Mouse (Mus musculus) WW6 (cell line): ENCODE measurements around the gene Gatb.

Source experiments
- DNase-seq: peaks from one replicate; pipeline ENCODE4 v3.0.0-alpha.2; 2013; ENCODE audit warnings: low read depth, low spot score

Gene Gatb

GRCm38 (mm10) chr3:85652727-85653665, 79.1 kb downstream of the Gatb start:
- DNase-seq = no peak

GRCm38 (mm10) chr3:85655538-85655937, 81.6 kb downstream of the Gatb start:
- no peak for DNase-seq

- DNase-seq = no peak
These were observed 85.8 kb downstream of the Gatb start for GRCm38 (mm10) chr3:85659681-85660080.

- DNase-seq = no peak
These were observed 88.3 kb downstream of the Gatb start for GRCm38 (mm10) chr3:85661926-85662813.

- no peak for DNase-seq
These were observed 89.9 kb downstream of the Gatb start for GRCm38 (mm10) chr3:85663826-85664225.

- DNase-seq = no peak
These were observed 90.8 kb downstream of the Gatb start for GRCm38 (mm10) chr3:85664591-85665171.

- DNase-seq = no peak
These were observed 92.2 kb downstream of the Gatb start for GRCm38 (mm10) chr3:85666166-85666565.

GRCm38 (mm10) chr3:85666736-85667135, 92.8 kb downstream of the Gatb start:
- no peak for DNase-seq

GRCm38 (mm10) chr3:85667683-85668082, 93.8 kb downstream of the Gatb start:
- no peak for DNase-seq

- no peak for DNase-seq
These were observed 95.9 kb downstream of the Gatb start for GRCm38 (mm10) chr3:85669844-85670243.

GRCm38 (mm10) chr3:85677133-85677532, 103.2 kb downstream of the Gatb start:
- no peak for DNase-seq

GRCm38 (mm10) chr3:85677952-85678351, 104.0 kb downstream of the Gatb start:
- DNase-seq = no peak

- no peak for DNase-seq
These were observed 105.5 kb downstream of the Gatb start for GRCm38 (mm10) chr3:85679312-85679933.

- DNase-seq = no peak
These were observed 106.0 kb downstream of the Gatb start for GRCm38 (mm10) chr3:85679960-85680359.

- no peak for DNase-seq
These were observed 107.2 kb downstream of the Gatb start for GRCm38 (mm10) chr3:85681136-85681535.

- DNase-seq = no peak
These were observed 109.7 kb downstream of the Gatb start for GRCm38 (mm10) chr3:85683618-85684017.

GRCm38 (mm10) chr3:85685271-85685670, 111.4 kb downstream of the Gatb start:
- no peak for DNase-seq

- DNase-seq = no peak
These were observed 114.4 kb downstream of the Gatb start for GRCm38 (mm10) chr3:85688341-85688740.

GRCm38 (mm10) chr3:85691134-85691533, 117.2 kb downstream of the Gatb start:
- DNase-seq = no peak

GRCm38 (mm10) chr3:85693013-85693412, 119.1 kb downstream of the Gatb start:
- DNase-seq = no peak

GRCm38 (mm10) chr3:85695056-85695455, 121.1 kb downstream of the Gatb start:
- no peak for DNase-seq

- DNase-seq = no peak
These were observed 124.6 kb downstream of the Gatb start for GRCm38 (mm10) chr3:85698496-85698895.
